Mouse (Mus musculus) midbrain, embryonic 16.5 days (tissue): ENCODE measurements around the gene Hipk2. TPM values are rescaled to one million over a fixed set of nuclear protein-coding genes. Genes with fewer than 3 reads are reported as not detected.

Source experiments
- ATAC-seq: fragments of 200-750 bp; cut with Nextera tagmentation; 2 replicates; pipeline ENCODE4 v1.8.0; 2017; ENCODE audit warnings: moderate TSS enrichment
- H3K27ac ChIP-seq: fragments of 300-500 bp; sonication (generic); 2 replicates; pipeline ENCODE4 v1.5.1; 2014; ENCODE audit warnings: mild to moderate bottlenecking, low read length, mixed read lengths
- H3K27me3 ChIP-seq: fragments of 300-500 bp; sonication (generic); 2 replicates; pipeline ENCODE4 v1.6.1; 2014; ENCODE audit warnings: low read depth, low read length, mixed read lengths; ENCODE audit not compliant: control insufficient read depth, insufficient read depth
- H3K36me3 ChIP-seq: fragments of 300-500 bp; sonication (generic); 2 replicates; pipeline ENCODE4 v1.6.1; 2014; ENCODE audit warnings: mild to moderate bottlenecking, low read length, moderate library complexity, mixed read lengths; ENCODE audit not compliant: control insufficient read depth, insufficient read depth
- H3K4me1 ChIP-seq: fragments of 300-500 bp; sonication (generic); 2 replicates; pipeline ENCODE4 v1.6.1; 2014; ENCODE audit warnings: mild to moderate bottlenecking, low read length, mixed read lengths; ENCODE audit not compliant: control insufficient read depth, insufficient read depth
- H3K4me2 ChIP-seq: fragments of 300-500 bp; sonication (generic); 2 replicates; pipeline ENCODE4 v1.6.1; 2014; ENCODE audit warnings: mild to moderate bottlenecking, low read length, mixed read lengths
- H3K4me3 ChIP-seq: fragments of 300-500 bp; sonication (generic); 2 replicates; pipeline ENCODE4 v1.5.1; 2014; ENCODE audit warnings: low read depth, mild to moderate bottlenecking, low read length, moderate library complexity, mixed read lengths
- H3K9ac ChIP-seq: fragments of 300-500 bp; sonication (generic); 2 replicates; pipeline ENCODE4 v1.6.1; 2014; ENCODE audit warnings: low read depth, low read length, mixed read lengths
- H3K9me3 ChIP-seq: fragments of 300-500 bp; sonication (generic); replicated peaks from 2 replicates; pipeline ENCODE4 v1.6.1; 2014; ENCODE audit warnings: mild to moderate bottlenecking, low read length, mixed read lengths; ENCODE audit not compliant: control insufficient read depth, poor library complexity, severe bottlenecking
- WGBS: fragments of 180-500 bp; shearing (Covaris S2); extraction: QIAGEN DNeasy Blood & Tissue Kit; methylation state at CpG from one replicate; pipeline ENCODE4 v1.1.7; 2014; 5-methylcytosine and 5-hydroxymethylcytosine counted together
- polyA plus RNA-seq: library from polyadenylated mRNA; unstranded; fragments of >200 nt; fragmentation: Nextera tagmentation; extraction: Ambion mirVana; gene quantifications from 2 replicates; pipeline ENCODE4 v1.2.1, GENCODE M21; 2015

Gene Hipk2
- polyA plus RNA-seq, 1 experiment from 2014 or later = 32.7 TPM

- no peak for ATAC-seq
- H3K27ac ChIP-seq = no peak overlapping the region
- no peak overlapping the region for H3K4me2 ChIP-seq
- no peaks in the 10 kb centered on the region for H3K4me1 ChIP-seq
- no peak overlapping the region for H3K9ac ChIP-seq
- H3K9me3 ChIP-seq = no peaks in the 10 kb centered on the region
- H3K36me3 ChIP-seq = peaks cover 18% of the 10 kb centered on the region
- WGBS = 85% methylated on average over 2 of the region's 2 CpGs
- no peak overlapping the region for H3K4me3 ChIP-seq
- no peaks in the 10 kb centered on the region for H3K27me3 ChIP-seq
Measured at GRCm38 (mm10) chr6:38821686-38822085, 54.3 kb downstream of the Hipk2 start.

- Histone ChIP-seq H3K27me3 (no peaks in the 10 kb centered on the region), H3K4me1 (peaks cover 6% of the 10 kb centered on the region; the same call in 1 of the 2 replicates), H3K9ac (no peak overlapping the region), H3K27ac (no peak overlapping the region), H3K4me2 (no peak overlapping the region), H3K9me3 (no peaks in the 10 kb centered on the region), H3K4me3 (no peak overlapping the region), H3K36me3 (peaks cover 18% of the 10 kb centered on the region)
- no peak for ATAC-seq
- 73% methylated on average over 1 of the region's 1 CpGs for WGBS
Measured at GRCm38 (mm10) chr6:38820862-38821261, 55.1 kb downstream of the Hipk2 start.

- WGBS = 96% methylated on average over 1 of the region's 1 CpGs
- H3K9ac ChIP-seq = no peak overlapping the region
Measured at GRCm38 (mm10) chr6:38816216-38816615, 59.7 kb downstream of the Hipk2 start.

DNA sequence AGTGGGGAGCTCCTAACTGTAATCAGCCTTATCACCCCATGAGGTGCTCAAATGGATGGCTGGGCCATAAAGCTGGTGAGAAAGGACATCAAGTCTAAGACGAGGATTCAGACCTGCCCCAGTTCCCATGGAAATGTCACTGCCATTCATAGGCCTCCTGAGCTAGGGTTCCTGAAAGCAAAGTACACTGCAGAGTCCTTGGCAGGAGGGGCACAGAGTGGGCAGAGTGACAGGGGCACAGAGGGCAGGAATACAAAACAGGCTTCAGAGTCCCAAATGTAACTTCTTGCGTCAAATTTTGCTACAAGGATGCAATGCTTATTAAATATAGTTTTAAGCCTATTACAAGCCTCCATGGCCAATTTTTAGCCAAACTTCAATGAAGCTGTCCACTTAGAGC, 60.4 kb downstream of the Hipk2 start:
- Histone ChIP-seq H3K4me3 (no peak overlapping the region), H3K9ac (no peak overlapping the region), H3K27me3 (no peaks in the 10 kb centered on the region), H3K9me3 (no peaks in the 10 kb centered on the region), H3K36me3 (peaks cover 18% of the 10 kb centered on the region), H3K4me1 (peaks cover 6% of the 10 kb centered on the region; the same call in 1 of the 2 replicates), H3K4me2 (no peak overlapping the region), H3K27ac (no peak overlapping the region)
- no peak for ATAC-seq
- 67% methylated on average over 2 of the region's 2 CpGs for WGBS

More at GRCm38 (mm10) chr6:38816216-38816615, 59.7 kb downstream of the Hipk2 start:
- H3K4me2 ChIP-seq = no peak overlapping the region
- no peaks in the 10 kb centered on the region for H3K9me3 ChIP-seq
- ATAC-seq = peak; percentile 36; the same call in 1 of the 2 replicates
- peaks cover 18% of the 10 kb centered on the region for H3K36me3 ChIP-seq
- peak overlapping the region; percentile 19; the same call in 1 of the 2 replicates for H3K27ac ChIP-seq
- H3K27me3 ChIP-seq = no peaks in the 10 kb centered on the region
- peaks cover 6% of the 10 kb centered on the region; the same call in 1 of the 2 replicates for H3K4me1 ChIP-seq
- no peak overlapping the region for H3K4me3 ChIP-seq

DNA sequence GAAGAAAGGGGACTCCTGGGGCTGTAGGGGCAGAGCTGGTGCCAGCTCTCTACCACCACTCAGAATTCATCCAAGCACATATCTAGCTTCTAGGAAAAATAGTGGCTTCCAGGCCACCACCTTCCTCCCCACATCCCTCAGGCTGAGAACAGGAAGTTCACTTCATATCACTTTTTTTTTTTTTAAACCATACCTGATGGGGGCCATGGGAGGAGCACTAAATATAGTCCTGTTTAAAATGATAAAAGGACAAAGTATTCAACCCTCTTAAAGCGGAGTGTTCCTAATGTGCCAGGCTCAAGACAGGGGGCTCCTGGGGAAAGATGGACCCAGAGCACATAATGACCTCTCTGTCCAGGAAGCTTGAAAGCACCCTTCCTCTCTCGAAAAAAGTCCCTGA, 61.3 kb downstream of the Hipk2 start:
- peaks cover 6% of the 10 kb centered on the region; the same call in 1 of the 2 replicates for H3K4me1 ChIP-seq
- no peak overlapping the region for H3K27ac ChIP-seq
- H3K27me3 ChIP-seq = no peaks in the 10 kb centered on the region
- no peak for ATAC-seq
- no peak overlapping the region for H3K4me2 ChIP-seq
- WGBS = 92% methylated on average over 2 of the region's 2 CpGs
- no peak overlapping the region for H3K9ac ChIP-seq
- H3K9me3 ChIP-seq = no peaks in the 10 kb centered on the region
- peaks cover 18% of the 10 kb centered on the region for H3K36me3 ChIP-seq
- no peak overlapping the region for H3K4me3 ChIP-seq

DNA sequence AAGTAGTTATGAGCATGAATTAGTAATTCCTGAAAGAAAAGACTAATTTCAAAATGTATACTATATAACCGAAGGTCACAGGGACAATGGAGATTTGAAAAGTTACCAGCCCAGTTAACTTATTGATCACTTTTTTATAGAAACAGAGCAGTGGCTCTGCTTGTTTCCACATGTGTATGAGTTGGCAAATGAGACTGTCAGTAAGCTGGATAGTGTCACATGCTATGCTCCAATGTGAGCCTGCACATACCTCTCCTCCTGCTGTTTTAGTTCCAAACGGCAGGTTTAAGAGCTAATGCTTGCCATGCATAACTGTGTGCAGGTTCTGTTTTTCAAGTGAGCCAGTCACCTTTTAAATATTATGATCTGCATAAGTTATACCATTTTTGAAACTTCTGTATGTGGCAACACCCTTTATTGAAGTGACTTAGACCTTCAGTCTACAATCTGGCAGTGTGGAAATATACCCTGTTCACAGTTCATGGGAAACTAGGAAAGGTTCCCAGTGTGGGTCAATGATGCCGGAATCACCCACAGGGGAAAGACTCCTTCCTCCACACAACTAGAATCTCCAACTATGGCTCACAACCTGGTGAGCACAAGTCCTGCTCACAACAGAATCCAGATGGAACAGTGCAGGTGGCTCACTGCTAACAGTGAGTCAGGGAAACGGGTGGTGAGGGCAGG, 64.4 kb downstream of the Hipk2 start:
- Histone ChIP-seq H3K27ac (no peak overlapping the region), H3K9ac (no peak overlapping the region), H3K9me3 (no peaks in the 10 kb centered on the region), H3K4me3 (no peak overlapping the region), H3K4me2 (no peak overlapping the region), H3K27me3 (no peaks in the 10 kb centered on the region), H3K4me1 (peaks cover 5% of the 10 kb centered on the region; the same call in 1 of the 2 replicates), H3K36me3 (no peaks in the 10 kb centered on the region)
- no peak for ATAC-seq
- WGBS = 90% methylated on average over 4 of the region's 4 CpGs

GRCm38 (mm10) chr6:38810121-38810475, 65.9 kb downstream of the Hipk2 start:
- H3K27ac ChIP-seq = no peak overlapping the region
- no peaks in the 10 kb centered on the region for H3K36me3 ChIP-seq
- H3K9ac ChIP-seq = no peak overlapping the region
- 0 out of 2 replicates have a peak, but pooled peaks have one; percentile 23 for ATAC-seq
- no peaks in the 10 kb centered on the region for H3K4me1 ChIP-seq
- no peak overlapping the region for H3K4me3 ChIP-seq
- WGBS = 50% methylated on average over 2 of the region's 2 CpGs
- H3K9me3 ChIP-seq = no peaks in the 10 kb centered on the region
- no peak overlapping the region for H3K4me2 ChIP-seq
- no peaks in the 10 kb centered on the region for H3K27me3 ChIP-seq

GRCm38 (mm10) chr6:38809396-38810120, 66.4 kb downstream of the Hipk2 start:
- H3K27me3 ChIP-seq = no peaks in the 10 kb centered on the region
- no peak overlapping the region for H3K9ac ChIP-seq
- peak; percentile 20; the same call in 1 of the 2 replicates for ATAC-seq
- H3K4me1 ChIP-seq = no peaks in the 10 kb centered on the region
- H3K4me3 ChIP-seq = no peak overlapping the region
- WGBS = 63% methylated on average over 10 of the region's 10 CpGs
- H3K9me3 ChIP-seq = no peaks in the 10 kb centered on the region
- no peak overlapping the region for H3K27ac ChIP-seq
- no peak overlapping the region for H3K4me2 ChIP-seq
- H3K36me3 ChIP-seq = no peaks in the 10 kb centered on the region

DNA sequence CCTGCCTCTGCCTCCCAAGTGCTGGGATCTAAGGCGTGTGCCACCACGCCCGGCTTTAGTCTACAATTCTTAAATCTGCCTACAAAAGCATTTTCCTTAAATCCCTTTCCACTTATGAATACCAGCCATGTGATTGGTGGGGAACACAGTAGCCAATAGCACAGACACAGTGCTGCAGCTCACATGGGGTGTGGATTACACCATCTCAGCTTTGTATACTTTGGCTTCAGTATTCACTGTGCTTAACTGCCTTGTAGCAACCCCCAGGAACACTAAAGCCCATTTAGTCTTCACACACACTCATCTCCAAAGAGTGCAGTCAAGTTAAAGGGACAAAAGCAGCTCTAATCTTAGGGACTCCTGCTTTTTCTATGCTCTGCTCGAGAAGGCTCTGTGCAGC, 67.6 kb downstream of the Hipk2 start:
- no peak overlapping the region for H3K27ac ChIP-seq
- ATAC-seq = no peak

More for the DNA sequence above, 67.6 kb downstream of the Hipk2 start:
- Histone ChIP-seq H3K4me1 (no peaks in the 10 kb centered on the region), H3K9ac (no peak overlapping the region), H3K9me3 (no peaks in the 10 kb centered on the region), H3K4me2 (no peak overlapping the region), H3K27me3 (no peaks in the 10 kb centered on the region), H3K4me3 (no peak overlapping the region), H3K36me3 (no peaks in the 10 kb centered on the region)
- 70% methylated on average over 4 of the region's 4 CpGs for WGBS
